Mouse (Mus musculus) hindbrain, embryonic 10.5 days (tissue): Measurements from ENCODE around the gene Sars2. TPM values are rescaled to one million over a fixed set of nuclear protein-coding genes. Genes with fewer than 3 reads are reported as not detected.

Source experiments
- DNase-seq: peaks from one replicate; pipeline ENCODE4 v3.0.0-alpha.2; 2017; ENCODE audit warnings: low spot score
- H3K27ac ChIP-seq: fragments of 300-500 bp; sonication (generic); 2 replicates; pipeline ENCODE4 v1.5.1; 2016; ENCODE audit warnings: mild to moderate bottlenecking, moderate library complexity
- H3K27me3 ChIP-seq: fragments of 300-500 bp; sonication (generic); 2 replicates; pipeline ENCODE4 v1.6.1; 2016; ENCODE audit warnings: mild to moderate bottlenecking; ENCODE audit not compliant: poor library complexity, insufficient read depth, severe bottlenecking
- H3K36me3 ChIP-seq: fragments of 300-500 bp; sonication (generic); 2 replicates; pipeline ENCODE4 v1.6.1; 2016; ENCODE audit warnings: mild to moderate bottlenecking, moderate library complexity
- H3K4me1 ChIP-seq: fragments of 300-500 bp; sonication (generic); replicated peaks from 2 replicates; pipeline ENCODE4 v1.6.1; 2016; ENCODE audit warnings: mild to moderate bottlenecking
- H3K4me3 ChIP-seq: fragments of 300-500 bp; sonication (generic); 2 replicates; pipeline ENCODE4 v1.5.1; 2016; ENCODE audit warnings: mild to moderate bottlenecking, moderate library complexity
- H3K9me3 ChIP-seq: fragments of 300-500 bp; sonication (generic); 2 replicates; pipeline ENCODE4 v1.6.1; 2016; ENCODE audit warnings: mild to moderate bottlenecking, moderate library complexity
- WGBS: fragments of 180-500 bp; shearing (Covaris S2); methylation state at CpG from one replicate; pipeline ENCODE4 v1.1.7; 2016; 5-methylcytosine and 5-hydroxymethylcytosine counted together
- polyA plus RNA-seq: library from polyadenylated mRNA; unstranded; fragments of >200 nt; fragmentation: Nextera tagmentation; extraction: Ambion mirVana; gene quantifications from 2 replicates; pipeline ENCODE4 v1.2.1, GENCODE M21; 2016

The Sars2 gene
- polyA plus RNA-seq, 1 experiment from 2014 or later, result 43.9 TPM

GRCm38 (mm10) chr7:28735701-28736100, 6.1 kb upstream of the Sars2 start:
- H3K36me3 ChIP-seq, result peaks cover 53% of the 10 kb centered on the region
- 82% methylated on average over 6 of the region's 6 CpGs for WGBS
- H3K27me3 ChIP-seq, result peaks cover 21% of the 10 kb centered on the region
- no peak overlapping the region for H3K4me3 ChIP-seq
- peaks cover 7% of the 10 kb centered on the region for H3K9me3 ChIP-seq
- H3K27ac ChIP-seq, result no peak overlapping the region
- peaks cover 21% of the 10 kb centered on the region for H3K4me1 ChIP-seq
- DNase-seq, result no peak

- Histone ChIP-seq H3K27me3 (no peaks in the 10 kb centered on the region), H3K27ac (no peak overlapping the region), H3K4me3 (0 out of 2 replicates have a peak overlapping the region, but pooled peaks have one; percentile 4), H3K36me3 (peaks cover 56% of the 10 kb centered on the region), H3K9me3 (no peaks in the 10 kb centered on the region), H3K4me1 (peaks cover 18% of the 10 kb centered on the region)
- DNase-seq, result no peak
- WGBS, result 94% methylated on average over 21 of the region's 21 CpGs
Observed at GRCm38 (mm10) chr7:28739829-28740228, 2.0 kb upstream of the Sars2 start.

GRCm38 (mm10) chr7:28740949-28741348, 843 bp upstream of the Sars2 start:
- DNase-seq, result no peak
- peak overlapping the region; percentile 93 for H3K27ac ChIP-seq
- H3K4me3 ChIP-seq, result peak overlapping the region; percentile 69
- WGBS, result 43% methylated on average over 9 of the region's 9 CpGs
- peaks cover 65% of the 10 kb centered on the region for H3K36me3 ChIP-seq
- no peaks in the 10 kb centered on the region for H3K9me3 ChIP-seq
- H3K4me1 ChIP-seq, result peaks cover 18% of the 10 kb centered on the region
- H3K27me3 ChIP-seq, result no peaks in the 10 kb centered on the region

- whole genome bisulfite sequencing, result under 1% methylated on average over 13 of the region's 13 CpGs
- DNase-seq, result no peak
- Histone ChIP-seq H3K27ac (peak overlapping the region; percentile 93), H3K9me3 (no peaks in the 10 kb centered on the region), H3K27me3 (no peaks in the 10 kb centered on the region), H3K36me3 (peaks cover 65% of the 10 kb centered on the region), H3K4me3 (peak overlapping the region; percentile 69), H3K4me1 (peaks cover 18% of the 10 kb centered on the region)
Observed at GRCm38 (mm10) chr7:28741368-28741708, 454 bp upstream of the Sars2 start.

- Histone ChIP-seq H3K27me3 (no peaks in the 10 kb centered on the region), H3K36me3 (peaks cover 88% of the 10 kb centered on the region), H3K9me3 (no peaks in the 10 kb centered on the region; the same call in 1 of the 2 replicates), H3K4me1 (no peaks in the 10 kb centered on the region), H3K27ac (no peak overlapping the region), H3K4me3 (no peak overlapping the region)
- no peak for DNase-seq
- WGBS, result 94% methylated on average over 7 of the region's 7 CpGs
Observed at GRCm38 (mm10) chr7:28749935-28750334, 8.1 kb downstream of the Sars2 start.

- Histone ChIP-seq H3K36me3 (peaks cover 68% of the 10 kb centered on the region), H3K27me3 (peaks cover 25% of the 10 kb centered on the region), H3K4me3 (peak within 1 kb of the TSS; percentile 30), H3K27ac (no peak within 1 kb of the TSS), H3K9me3 (no peaks in the 10 kb centered on the region), H3K4me1 (peaks cover 14% of the 10 kb centered on the region)
- 9% methylated on average over 17 of the region's 17 CpGs for WGBS
- no peak for DNase-seq
Observed at GRCm38 (mm10) chr7:28756079-28756478, 14.3 kb downstream of the Sars2 start, which contains the start of gene Ccer2. Gene Ccer2, plus strand, starts transcription at chr7:28756174.

- no peak for DNase-seq
Observed at GRCm38 (mm10) chr7:28758623-28759022, 16.8 kb downstream of the Sars2 start.

GRCm38 (mm10) chr7:28761907-28762306, 20.1 kb downstream of the Sars2 start:
- Histone ChIP-seq H3K4me1 (peaks cover 14% of the 10 kb centered on the region), H3K4me3 (no peak overlapping the region), H3K27ac (no peak overlapping the region), H3K36me3 (peaks cover 45% of the 10 kb centered on the region), H3K27me3 (peaks cover 8% of the 10 kb centered on the region), H3K9me3 (no peaks in the 10 kb centered on the region)
- WGBS, result 92% methylated on average over 9 of the region's 9 CpGs
- DNase-seq, result no peak

More at GRCm38 (mm10) chr7:28758623-28759022, 16.8 kb downstream of the Sars2 start:
- Histone ChIP-seq H3K4me1 (peaks cover 14% of the 10 kb centered on the region), H3K4me3 (no peak overlapping the region), H3K36me3 (peaks cover 55% of the 10 kb centered on the region), H3K27me3 (peaks cover 25% of the 10 kb centered on the region), H3K9me3 (no peaks in the 10 kb centered on the region), H3K27ac (no peak overlapping the region)
- 83% methylated on average over 13 of the region's 13 CpGs for WGBS

GRCm38 (mm10) chr7:28765211-28765610, 23.4 kb downstream of the Sars2 start:
- Histone ChIP-seq H3K27me3 (no peaks in the 10 kb centered on the region), H3K27ac (no peak overlapping the region), H3K4me3 (peak overlapping the region; percentile 82), H3K4me1 (peaks cover 39% of the 10 kb centered on the region), H3K36me3 (peaks cover 20% of the 10 kb centered on the region), H3K9me3 (no peaks in the 10 kb centered on the region)
- DNase-seq, result no peak
- WGBS, result 87% methylated on average over 6 of the region's 6 CpGs

GRCm38 (mm10) chr7:28766173-28766879, 24.5 kb downstream of the Sars2 start, which contains the start of gene Sirt2:
Gene Sirt2, plus strand, starts transcription at chr7:28766735.
- under 1% methylated on average over 45 of the region's 45 CpGs for WGBS
- peak within 1 kb of the TSS; percentile 86 for H3K27ac ChIP-seq

GRCm38 (mm10) chr7:28766910-28767309, 25.1 kb downstream of the Sars2 start:
- no peak for DNase-seq
- no peaks in the 10 kb centered on the region for H3K27me3 ChIP-seq
- H3K9me3 ChIP-seq, result no peaks in the 10 kb centered on the region
- H3K4me1 ChIP-seq, result peaks cover 39% of the 10 kb centered on the region
- peak overlapping the region; percentile 82 for H3K4me3 ChIP-seq
- 7% methylated on average over 14 of the region's 14 CpGs for WGBS
- H3K36me3 ChIP-seq, result peaks cover 8% of the 10 kb centered on the region
- peak overlapping the region; percentile 86 for H3K27ac ChIP-seq

More at GRCm38 (mm10) chr7:28766173-28766879, 24.5 kb downstream of the Sars2 start, which contains the start of gene Sirt2:
- Histone ChIP-seq H3K36me3 (peaks cover 9% of the 10 kb centered on the region), H3K4me1 (peaks cover 39% of the 10 kb centered on the region), H3K4me3 (peak within 1 kb of the TSS; percentile 82), H3K27me3 (no peaks in the 10 kb centered on the region), H3K9me3 (no peaks in the 10 kb centered on the region)
- peak; percentile 98 for DNase-seq

GRCm38 (mm10) chr7:28767462-28767965, 25.7 kb downstream of the Sars2 start, which contains the start of gene Nfkbib:
Gene Nfkbib, minus strand, starts transcription at chr7:28767512.
- peaks cover 10% of the 10 kb centered on the region for H3K36me3 ChIP-seq
- no peak for DNase-seq
- H3K27ac ChIP-seq, result peak within 1 kb of the TSS; percentile 86
- peaks cover 39% of the 10 kb centered on the region for H3K4me1 ChIP-seq
- WGBS, result 70% methylated on average over 7 of the region's 7 CpGs
- H3K4me3 ChIP-seq, result peak within 1 kb of the TSS; percentile 82
- no peaks in the 10 kb centered on the region for H3K9me3 ChIP-seq
- no peaks in the 10 kb centered on the region for H3K27me3 ChIP-seq

GRCm38 (mm10) chr7:28769414-28769958, 27.7 kb downstream of the Sars2 start:
- Histone ChIP-seq H3K27me3 (no peaks in the 10 kb centered on the region), H3K4me1 (peaks cover 51% of the 10 kb centered on the region), H3K4me3 (no peak overlapping the region), H3K36me3 (peaks cover 10% of the 10 kb centered on the region), H3K27ac (no peak overlapping the region), H3K9me3 (no peaks in the 10 kb centered on the region)
- DNase-seq, result no peak
- 92% methylated on average over 9 of the region's 9 CpGs for WGBS
